Mouse (Mus musculus): Measurements from ENCODE around the gene Pim1. TPM values are rescaled to one million over a fixed set of nuclear protein-coding genes. Genes with fewer than 3 reads are reported as not detected.

Pim1 gene
- polyA plus RNA-seq, 1 experiment from 2014 or later = 16.0 TPM

DNA sequence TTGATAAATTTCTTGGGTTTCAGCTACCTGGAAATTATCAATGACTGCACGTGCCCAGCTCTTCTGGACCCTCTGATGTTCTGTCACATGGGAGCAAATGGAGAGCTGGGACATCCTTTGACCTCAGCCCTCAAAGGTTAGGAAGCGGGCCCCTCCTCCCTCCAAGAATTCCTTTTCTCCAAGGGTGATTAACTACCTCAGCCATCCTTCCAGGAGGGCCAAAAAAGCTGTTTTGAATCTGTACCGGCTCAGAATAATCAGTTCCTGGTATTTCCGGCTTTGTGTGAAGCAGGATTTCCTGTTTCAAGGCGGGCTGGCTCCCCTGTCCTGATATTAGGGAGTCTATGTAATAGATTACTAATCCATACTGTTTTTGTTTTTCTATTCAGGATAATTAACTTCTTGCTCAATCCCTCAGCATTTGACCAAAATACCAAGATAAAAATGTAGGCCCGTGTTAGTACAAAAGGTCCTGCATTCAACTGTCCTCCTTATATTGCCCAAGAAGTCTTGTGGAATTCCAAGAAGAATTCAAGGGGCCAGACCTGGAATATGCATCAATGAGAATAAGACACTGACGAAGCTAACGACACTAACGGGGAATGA lies 25.0 kb upstream of the Pim1 start:
- no peaks in the 10 kb centered on the region for H3K27me3 ChIP-seq (ENCODE audit: insufficient read depth, low read length)
- H3K4me3 ChIP-seq (ENCODE audit: low read depth, low read length) = no peak overlapping the region
- H3K4me2 ChIP-seq = no peak overlapping the region
- no peak for TF ChIP-seq CTCF (IDR thresholded peaks at IDR 0.05; ENCODE audit: low read depth)
- H3K36me3 ChIP-seq (ENCODE audit: insufficient read depth) = no peaks in the 10 kb centered on the region
- DNase-seq (peak; percentile 59), ATAC-seq (ENCODE audit: insufficient read depth) (no peak)
- no peak overlapping the region for H3K9ac ChIP-seq
- WGBS = 29% methylated on average over 9 of the region's 9 CpGs
- H3K27ac ChIP-seq (ENCODE audit: low read depth) = peak overlapping the region; percentile 97
- no peaks in the 10 kb centered on the region for H3K9me3 ChIP-seq (ENCODE audit: low read depth, low read length)
- peaks cover 19% of the 10 kb centered on the region for H3K4me1 ChIP-seq (ENCODE audit: insufficient read depth)

DNA sequence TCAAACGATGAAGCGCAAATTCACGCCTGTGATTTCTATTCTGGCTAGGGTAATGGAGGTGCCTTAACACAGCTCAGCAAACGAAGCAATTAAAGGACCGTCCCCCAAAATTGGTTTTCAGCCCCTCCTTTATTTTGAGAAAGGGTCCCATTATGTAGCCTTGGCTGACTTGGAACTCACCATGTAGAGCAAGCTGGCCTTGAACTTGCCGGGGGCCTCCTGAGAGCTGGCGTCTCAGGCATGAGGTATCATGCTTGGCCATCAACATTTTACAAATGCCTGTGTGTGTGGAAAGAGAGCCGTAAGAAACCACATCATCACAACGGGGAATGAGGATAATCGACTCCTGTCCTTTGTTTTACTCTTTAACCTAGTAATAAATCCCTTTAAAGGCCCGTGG lies 23.5 kb upstream of the Pim1 start:
- 0 out of 2 replicates have a peak overlapping the region, but pooled peaks have one; percentile 18 for H3K4me3 ChIP-seq (ENCODE audit: low read depth, low read length)
- no peaks in the 10 kb centered on the region for H3K27me3 ChIP-seq (ENCODE audit: insufficient read depth, low read length)
- H3K4me2 ChIP-seq = peak overlapping the region; percentile 54
- ATAC-seq (ENCODE audit: insufficient read depth) = no peak
- no peaks in the 10 kb centered on the region for H3K36me3 ChIP-seq (ENCODE audit: insufficient read depth)
- peaks cover 18% of the 10 kb centered on the region for H3K4me1 ChIP-seq (ENCODE audit: insufficient read depth)
- DNase-seq = no peak
- no peak overlapping the region for H3K9ac ChIP-seq
- 32% methylated on average over 11 of the region's 11 CpGs for WGBS
- H3K27ac ChIP-seq (ENCODE audit: low read depth) = peak overlapping the region; percentile 76
- TF ChIP-seq CTCF (IDR thresholded peaks at IDR 0.05; ENCODE audit: low read depth) = no peak
- no peaks in the 10 kb centered on the region for H3K9me3 ChIP-seq (ENCODE audit: low read depth, low read length)

DNA sequence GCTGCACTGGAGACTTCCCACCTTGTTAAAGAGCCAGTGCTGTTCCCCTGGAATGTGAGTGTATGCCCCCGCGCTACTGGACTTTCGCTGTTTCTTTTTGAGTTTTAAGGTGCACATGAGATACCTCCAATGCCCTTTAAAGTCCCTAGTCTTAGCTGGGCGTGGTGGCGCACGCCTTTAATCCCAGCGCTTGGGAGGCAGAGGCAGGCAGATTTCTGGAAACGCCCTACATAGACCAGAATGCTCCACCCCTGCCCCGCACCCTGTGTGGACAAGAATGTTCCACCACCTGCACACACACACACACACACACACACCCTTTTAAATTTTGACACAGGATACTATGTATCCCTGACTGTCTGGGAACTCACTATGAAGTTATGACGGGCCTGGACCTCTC lies 17.1 kb upstream of the Pim1 start:
- H3K9me3 ChIP-seq (ENCODE audit: low read depth, low read length) = no peaks in the 10 kb centered on the region
- H3K4me2 ChIP-seq = no peak overlapping the region
- no peaks in the 10 kb centered on the region for H3K27me3 ChIP-seq (ENCODE audit: insufficient read depth, low read length)
- ATAC-seq (ENCODE audit: insufficient read depth) (no peak), DNase-seq (no peak)
- no peak overlapping the region for H3K9ac ChIP-seq
- TF ChIP-seq CTCF (IDR thresholded peaks at IDR 0.05; ENCODE audit: low read depth) = no peak
- WGBS = 93% methylated on average over 10 of the region's 10 CpGs
- H3K36me3 ChIP-seq (ENCODE audit: insufficient read depth) = no peaks in the 10 kb centered on the region
- H3K27ac ChIP-seq (ENCODE audit: low read depth) = no peak overlapping the region
- H3K4me1 ChIP-seq (ENCODE audit: insufficient read depth) = peaks cover 3% of the 10 kb centered on the region; the same call in 1 of the 2 replicates
- H3K4me3 ChIP-seq (ENCODE audit: low read depth, low read length) = no peak overlapping the region

DNA sequence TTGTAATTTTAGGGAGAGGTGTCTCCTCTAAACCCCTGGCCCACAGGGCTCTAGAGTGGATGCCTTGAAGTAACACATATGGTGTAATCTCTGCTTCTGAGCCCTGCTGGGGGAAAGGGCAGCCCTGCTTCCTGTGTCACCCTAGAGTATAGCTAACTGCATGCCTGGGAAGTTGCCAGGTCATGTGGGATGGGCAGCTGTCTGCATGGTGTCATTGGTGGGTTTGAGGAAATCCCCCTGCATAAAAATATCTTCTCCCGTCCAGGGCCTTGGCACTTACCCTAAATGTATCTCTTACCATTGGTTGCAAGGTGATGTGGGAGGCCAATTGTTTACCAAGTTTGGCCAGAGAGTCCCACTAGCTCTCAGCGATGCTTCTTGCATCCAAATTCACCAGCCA lies 16.5 kb upstream of the Pim1 start:
- H3K9ac ChIP-seq = no peak overlapping the region
- no peak overlapping the region for H3K4me2 ChIP-seq
- H3K4me1 ChIP-seq (ENCODE audit: insufficient read depth) = peaks cover 3% of the 10 kb centered on the region; the same call in 1 of the 2 replicates
- H3K27ac ChIP-seq (ENCODE audit: low read depth) = no peak overlapping the region
- ATAC-seq (ENCODE audit: insufficient read depth) (no peak), DNase-seq (no peak)
- 60% methylated on average over 2 of the region's 2 CpGs for WGBS
- H3K27me3 ChIP-seq (ENCODE audit: insufficient read depth, low read length) = no peaks in the 10 kb centered on the region
- no peaks in the 10 kb centered on the region for H3K36me3 ChIP-seq (ENCODE audit: insufficient read depth)
- TF ChIP-seq CTCF (IDR thresholded peaks at IDR 0.05; ENCODE audit: low read depth) = no peak
- H3K9me3 ChIP-seq (ENCODE audit: low read depth, low read length) = no peaks in the 10 kb centered on the region
- no peak overlapping the region for H3K4me3 ChIP-seq (ENCODE audit: low read depth, low read length)

DNA sequence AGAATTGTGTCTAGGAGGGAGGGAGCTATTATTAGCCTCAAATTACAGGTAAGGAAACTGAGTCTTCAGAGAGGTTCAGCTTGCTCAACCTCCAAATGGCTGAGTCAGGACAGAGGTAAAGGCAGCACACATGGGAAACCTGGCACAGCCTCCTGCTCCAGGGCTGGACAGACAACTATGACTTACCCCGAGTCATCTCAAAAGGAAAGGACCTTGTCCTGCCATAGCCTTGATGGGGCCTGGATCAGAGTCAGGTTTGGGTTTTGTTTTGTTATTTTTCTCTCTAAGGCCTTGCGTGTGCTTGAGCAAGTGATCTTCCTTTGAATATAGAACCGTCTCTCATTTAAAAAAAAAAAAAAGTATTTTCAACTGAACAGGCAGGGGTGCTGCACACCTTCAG lies 15.4 kb upstream of the Pim1 start:
- H3K4me1 ChIP-seq (ENCODE audit: insufficient read depth) = peaks cover 2% of the 10 kb centered on the region; the same call in 1 of the 2 replicates
- no peaks in the 10 kb centered on the region for H3K36me3 ChIP-seq (ENCODE audit: insufficient read depth)
- H3K4me3 ChIP-seq (ENCODE audit: low read depth, low read length) = no peak overlapping the region
- H3K9me3 ChIP-seq (ENCODE audit: low read depth, low read length) = no peaks in the 10 kb centered on the region
- H3K27ac ChIP-seq (ENCODE audit: low read depth) = no peak overlapping the region
- H3K27me3 ChIP-seq (ENCODE audit: insufficient read depth, low read length) = no peaks in the 10 kb centered on the region
- H3K9ac ChIP-seq = no peak overlapping the region
- ATAC-seq (ENCODE audit: insufficient read depth) (no peak), DNase-seq (no peak)
- no peak for TF ChIP-seq CTCF (IDR thresholded peaks at IDR 0.05; ENCODE audit: low read depth)
- H3K4me2 ChIP-seq = no peak overlapping the region
- 91% methylated on average over 3 of the region's 3 CpGs for WGBS

DNA sequence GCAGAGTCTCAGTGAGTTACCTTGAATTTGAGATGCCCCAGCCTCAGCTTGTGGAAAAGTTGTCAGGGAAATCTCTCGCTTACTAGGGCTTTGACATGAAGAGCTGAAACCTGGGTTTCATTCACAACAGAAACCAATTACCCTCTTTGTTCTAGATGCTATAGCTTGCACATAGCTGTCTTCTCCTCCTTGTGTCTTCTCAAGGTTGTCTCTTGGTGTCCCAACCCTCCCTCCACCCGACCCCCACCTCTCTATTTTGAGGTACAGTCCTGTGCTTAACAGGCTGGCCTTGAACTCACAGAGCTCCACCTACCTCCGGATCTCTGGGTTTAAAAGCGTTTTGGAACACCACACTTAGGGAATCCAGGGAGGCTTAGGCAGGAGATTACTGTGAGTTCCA lies 14.1 kb upstream of the Pim1 start:
- no peak for ATAC-seq (ENCODE audit: insufficient read depth)
- no peak for TF ChIP-seq CTCF (IDR thresholded peaks at IDR 0.05; ENCODE audit: low read depth)
- WGBS = 76% methylated on average over 4 of the region's 4 CpGs

DNA sequence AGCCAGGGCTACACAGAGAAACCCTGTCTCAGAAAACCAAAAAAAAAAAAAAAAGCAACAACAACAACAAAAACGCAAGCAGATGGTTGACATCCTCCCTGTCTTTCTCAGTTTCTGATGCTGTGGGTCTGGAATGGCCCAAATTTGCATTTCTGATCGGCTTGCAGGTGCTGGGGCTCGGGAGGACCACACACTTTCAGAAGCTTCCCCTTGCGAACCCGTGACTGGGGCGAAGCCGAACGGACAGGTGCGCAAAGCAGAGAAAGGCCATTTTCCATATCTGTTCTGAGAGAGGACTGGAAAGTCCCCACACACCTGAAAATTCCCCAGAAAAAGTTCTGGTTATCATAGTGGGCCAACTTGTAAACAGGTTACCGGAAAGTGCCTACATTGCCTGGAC lies 13.2 kb upstream of the Pim1 start:
- H3K27ac ChIP-seq (ENCODE audit: low read depth) = no peak overlapping the region
- no peaks in the 10 kb centered on the region for H3K36me3 ChIP-seq (ENCODE audit: insufficient read depth)
- no peak for ATAC-seq (ENCODE audit: insufficient read depth)
- no peaks in the 10 kb centered on the region for H3K9me3 ChIP-seq (ENCODE audit: low read depth, low read length)
- H3K27me3 ChIP-seq (ENCODE audit: insufficient read depth, low read length) = no peaks in the 10 kb centered on the region
- H3K4me1 ChIP-seq (ENCODE audit: insufficient read depth) = no peaks in the 10 kb centered on the region
- TF ChIP-seq CTCF (IDR thresholded peaks at IDR 0.05; ENCODE audit: low read depth) = no peak
- no peak overlapping the region for H3K4me2 ChIP-seq
- 88% methylated on average over 10 of the region's 10 CpGs for WGBS
- H3K4me3 ChIP-seq (ENCODE audit: low read depth, low read length) = no peak overlapping the region
- no peak for DNase-seq
- no peak overlapping the region for H3K9ac ChIP-seq

More for the DNA sequence above, 14.1 kb upstream of the Pim1 start:
- Histone ChIP-seq H3K4me3 (ENCODE audit: low read depth, low read length) (no peak overlapping the region), H3K9me3 (ENCODE audit: low read depth, low read length) (no peaks in the 10 kb centered on the region), H3K27ac (ENCODE audit: low read depth) (no peak overlapping the region), H3K9ac (no peak overlapping the region), H3K27me3 (ENCODE audit: insufficient read depth, low read length) (no peaks in the 10 kb centered on the region), H3K36me3 (ENCODE audit: insufficient read depth) (no peaks in the 10 kb centered on the region), H3K4me1 (ENCODE audit: insufficient read depth) (no peaks in the 10 kb centered on the region), H3K4me2 (no peak overlapping the region)
- no peak for DNase-seq

Measured in lung, embryonic 14.5 days (tissue).